Mouse (Mus musculus) cerebellum, adult 2 months (tissue): Measurements from ENCODE around the gene Miga1. TPM values are rescaled to one million over a fixed set of nuclear protein-coding genes. Genes with fewer than 3 reads are reported as not detected.
"Not testable (repeated sequence)": the region's sequence is repeated elsewhere in the genome, so short reads cannot be mapped to it uniquely, and the experiment has no call there.

Source experiments
- DNase-seq, 2 experiments: peaks; one replicate each; pipeline ENCODE4 v3.0.0; 2021
- H3K27ac ChIP-seq: fragments of 200-500 bp; 2 replicates; pipeline ENCODE4 v1.5.1; 2012; ENCODE audit warnings: low read length, control low read depth, inconsistent platforms; ENCODE audit not compliant: insufficient read depth
- H3K27me3 ChIP-seq: fragments of 200-500 bp; 2 replicates; pipeline ENCODE4 v1.6.1; 2012; ENCODE audit warnings: inconsistent platforms, mild to moderate bottlenecking, low read length, moderate library complexity; ENCODE audit not compliant: control insufficient read depth, insufficient read depth
- H3K4me1 ChIP-seq: fragments of 200-500 bp; 2 replicates; pipeline ENCODE4 v1.6.1; 2011; ENCODE audit warnings: low read length; ENCODE audit not compliant: control insufficient read depth, insufficient read depth
- H3K4me3 ChIP-seq: fragments of 200-500 bp; replicated peaks from 2 replicates; pipeline ENCODE3; 2011; ENCODE audit warnings: mild to moderate bottlenecking, low read depth, low read length, control low read depth; ENCODE audit not compliant: insufficient read depth
- CTCF ChIP-seq: fragments of 200-500 bp; IDR thresholded peaks from 2 replicates; pipeline ENCODE4 v1.5.1; 2011; ENCODE audit warnings: low read depth, mild to moderate bottlenecking, control low read depth, low read length, moderate library complexity, borderline replicate concordance; ENCODE audit not compliant: insufficient read depth
- POLR2A ChIP-seq: fragments of 200-500 bp; IDR thresholded peaks from 2 replicates; pipeline ENCODE4 v1.6.1; 2011; ENCODE audit warnings: low read length, control low read depth, borderline replicate concordance; ENCODE audit not compliant: insufficient read depth
- WGBS: fragments of 180-500 bp; shearing (Covaris S2); methylation state at CpG from one replicate; pipeline ENCODE4 v1.1.7; 2018; 5-methylcytosine and 5-hydroxymethylcytosine counted together
- polyA plus RNA-seq: library from polyadenylated mRNA; depleted of rRNA; stranded (reverse); fragments of >200 nt; gene quantifications from 2 replicates; pipeline ENCODE4 v1.2.3, GENCODE M21; 2012

Miga1 gene
- polyA plus RNA-seq, 1 experiment = 56.3 TPM

- TF ChIP-seq CTCF (no peak), POLR2A (no peak)
- WGBS = 89% methylated on average over 15 of the region's 15 CpGs
- Histone ChIP-seq H3K4me3 (no peak overlapping the region), H3K27me3 (no peaks in the 10 kb centered on the region), H3K27ac (no peak overlapping the region), H3K4me1 (peaks cover 7% of the 10 kb centered on the region; the same call in 1 of the 2 replicates)
- no peak for DNase-seq
These were observed 2.8 kb upstream of the Miga1 start for GRCm38 (mm10) chr3:152342961-152343517.

DNA sequence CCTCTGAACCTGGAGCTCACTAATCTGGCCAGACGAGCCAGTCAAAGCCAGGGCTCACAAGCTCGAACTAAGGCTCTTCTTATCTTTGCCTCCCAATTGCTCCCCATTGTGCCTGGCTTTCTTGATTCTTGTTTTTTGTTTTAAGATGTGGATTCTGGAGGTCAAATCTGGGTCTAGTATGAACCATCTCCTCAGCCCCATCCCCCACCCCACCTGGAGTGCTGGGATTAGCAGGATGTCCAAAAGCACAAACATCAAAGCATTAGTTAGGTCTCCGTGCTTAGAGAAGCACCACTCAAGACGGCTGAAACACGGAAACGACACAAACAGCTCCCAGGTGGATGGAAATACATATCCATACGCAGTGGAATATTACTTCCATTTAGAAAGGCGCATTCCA lies 4.1 kb downstream of the Miga1 start:
- Histone ChIP-seq H3K4me3 (no peak overlapping the region), H3K4me1 (peaks cover 7% of the 10 kb centered on the region; the same call in 1 of the 2 replicates), H3K27me3 (no peaks in the 10 kb centered on the region), H3K27ac (no peak overlapping the region)
- no peak for DNase-seq
- WGBS = 89% methylated on average over 8 of the region's 8 CpGs
- no peak for TF ChIP-seq CTCF
- TF ChIP-seq POLR2A = no peak

- Histone ChIP-seq H3K27me3 (no peaks in the 10 kb centered on the region), H3K4me3 (no peak overlapping the region), H3K27ac (no peak overlapping the region), H3K4me1 (no peaks in the 10 kb centered on the region)
- DNase-seq = no peak
- TF ChIP-seq POLR2A (no peak), CTCF (no peak)
- WGBS = 89% methylated on average over 10 of the region's 10 CpGs
These were observed 6.6 kb downstream of the Miga1 start for GRCm38 (mm10) chr3:152333641-152334040.

GRCm38 (mm10) chr3:152332545-152333300 lies 7.5 kb downstream of the Miga1 start:
- H3K4me3 ChIP-seq = no peak overlapping the region
- H3K27me3 ChIP-seq = no peaks in the 10 kb centered on the region
- no peak for DNase-seq
- no peak for TF ChIP-seq POLR2A
- no peaks in the 10 kb centered on the region for H3K4me1 ChIP-seq
- H3K27ac ChIP-seq = no peak overlapping the region
- 89% methylated on average over 15 of the region's 15 CpGs for WGBS

DNA sequence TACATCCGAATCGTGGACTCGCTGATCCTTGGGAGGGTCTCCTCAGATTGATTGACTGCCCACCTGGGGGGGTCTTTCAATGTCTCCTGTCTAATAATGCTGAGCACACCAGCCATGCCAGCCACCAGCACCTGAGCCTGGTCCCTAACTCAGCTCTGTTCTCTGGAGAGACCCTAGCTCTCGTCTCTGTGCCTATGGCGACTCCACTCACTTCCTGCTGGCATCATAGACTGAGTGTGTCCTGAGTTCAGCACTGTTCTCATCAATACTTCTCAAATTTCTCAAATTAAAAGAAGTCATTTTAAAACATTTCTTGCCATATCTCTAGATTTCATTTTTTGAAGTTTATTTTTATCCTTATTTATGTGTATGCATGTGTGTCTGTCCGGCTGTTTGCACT lies 8.1 kb downstream of the Miga1 start:
- Histone ChIP-seq H3K27me3 (no peaks in the 10 kb centered on the region), H3K4me1 (no peaks in the 10 kb centered on the region), H3K4me3 (no peak overlapping the region), H3K27ac (no peak overlapping the region)
- TF ChIP-seq POLR2A = no peak
- TF ChIP-seq CTCF = no peak
- DNase-seq = no peak
- WGBS = 90% methylated on average over 6 of the region's 6 CpGs

DNA sequence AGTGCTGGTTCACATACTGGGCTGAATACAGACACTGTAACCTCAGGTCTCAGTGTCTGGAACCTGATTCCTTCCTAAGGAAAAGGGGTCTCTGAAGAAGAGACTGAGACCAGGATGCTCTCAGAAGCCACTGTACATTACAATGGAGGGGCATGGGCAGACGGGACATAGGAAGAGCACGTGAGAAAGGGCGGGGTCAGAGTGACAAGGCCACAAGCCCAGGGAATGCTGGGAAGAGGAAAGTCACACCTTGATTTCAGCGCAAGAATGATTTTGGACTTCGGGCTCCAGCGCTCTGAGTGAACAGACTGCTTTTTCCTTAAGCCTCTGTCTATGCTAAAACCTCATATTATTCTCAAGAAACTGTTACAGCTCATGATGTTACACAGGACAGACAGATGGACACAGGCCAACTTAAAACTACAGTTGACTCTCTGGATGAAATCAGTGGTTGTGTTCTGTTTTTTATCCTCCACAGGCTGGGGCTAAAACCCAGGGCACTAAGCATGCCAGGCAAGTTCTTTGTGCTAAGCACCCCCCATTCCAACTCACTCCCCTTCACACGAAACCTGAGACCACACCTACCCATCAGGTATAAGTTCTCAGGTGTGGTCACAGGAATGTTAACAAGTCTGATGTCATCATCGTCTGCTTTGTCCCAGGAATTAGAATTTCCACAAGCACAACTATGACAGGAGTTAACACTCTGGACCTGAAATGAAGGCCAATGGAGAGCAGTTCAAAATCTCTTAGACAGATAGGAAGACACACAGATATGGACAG lies 18.3 kb downstream of the Miga1 start:
- DNase-seq = no peak
- no peaks in the 10 kb centered on the region for H3K27me3 ChIP-seq
- H3K4me1 ChIP-seq = no peaks in the 10 kb centered on the region
- no peak overlapping the region for H3K4me3 ChIP-seq
- WGBS = 96% methylated on average over 8 of the region's 8 CpGs
- no peak overlapping the region for H3K27ac ChIP-seq
- TF ChIP-seq POLR2A (no peak), CTCF (no peak)

GRCm38 (mm10) chr3:152320972-152321645 lies 19.1 kb downstream of the Miga1 start:
- no peak for DNase-seq
- Histone ChIP-seq H3K4me1 (no peaks in the 10 kb centered on the region), H3K27me3 (no peaks in the 10 kb centered on the region), H3K27ac (no peak overlapping the region), H3K4me3 (no peak overlapping the region)
- 83% methylated on average over 10 of the region's 10 CpGs for WGBS
- TF ChIP-seq CTCF (no peak), POLR2A (no peak)

GRCm38 (mm10) chr3:152316447-152317173 lies 23.6 kb downstream of the Miga1 start:
- H3K27me3 ChIP-seq, H3K27ac ChIP-seq, H3K4me3 ChIP-seq, DNase-seq, H3K4me1 ChIP-seq: not testable (repeated sequence)
- WGBS = 88% methylated on average over 9 of the region's 9 CpGs
